Mouse (Mus musculus) liver, postnatal 0 days (tissue): Measurements from ENCODE around the gene Dock8. TPM values are rescaled to one million over a fixed set of nuclear protein-coding genes. Genes with fewer than 3 reads are reported as not detected.

Experiments used
- ATAC-seq: fragments of 200-750 bp; cut with Nextera tagmentation; 2 replicates; pipeline ENCODE4 v1.8.0; 2017; ENCODE audit warnings: mild to moderate bottlenecking, moderate library complexity
- DNase-seq: peaks from one replicate; pipeline ENCODE4 v3.0.0-alpha.2; 2016
- H3K27ac ChIP-seq: fragments of 300-500 bp; sonication (generic); 2 replicates; pipeline ENCODE4 v1.5.1; 2014; ENCODE audit warnings: antibody characterized with exemption, moderate library complexity, mild to moderate bottlenecking, low read depth
- H3K27me3 ChIP-seq: fragments of 300-500 bp; sonication (generic); 2 replicates; pipeline ENCODE4 v1.6.1; 2014; ENCODE audit warnings: low read length, control low read depth, mixed read lengths; ENCODE audit not compliant: insufficient read depth
- H3K36me3 ChIP-seq: fragments of 300-500 bp; sonication (generic); replicated peaks from 2 replicates; pipeline ENCODE4 v1.6.1; 2014; ENCODE audit warnings: mild to moderate bottlenecking, control low read depth, low read length, moderate library complexity, mixed read lengths; ENCODE audit not compliant: insufficient read depth
- H3K4me1 ChIP-seq: fragments of 300-500 bp; sonication (generic); 2 replicates; pipeline ENCODE4 v1.6.1; 2014; ENCODE audit warnings: antibody characterized with exemption, mild to moderate bottlenecking, control low read depth; ENCODE audit not compliant: insufficient read depth
- H3K4me2 ChIP-seq: fragments of 300-500 bp; sonication (generic); 2 replicates; pipeline ENCODE4 v1.6.1; 2014; ENCODE audit warnings: low read depth, mild to moderate bottlenecking, low read length, moderate library complexity, mixed read lengths
- H3K4me3 ChIP-seq: fragments of 300-500 bp; sonication (generic); 2 replicates; pipeline ENCODE4 v1.5.1; 2014; ENCODE audit warnings: low read depth, low read length
- H3K9ac ChIP-seq: fragments of 300-500 bp; sonication (generic); replicated peaks from 2 replicates; pipeline ENCODE4 v1.6.1; 2014; ENCODE audit warnings: mild to moderate bottlenecking, moderate library complexity
- H3K9me3 ChIP-seq: fragments of 300-500 bp; sonication (generic); 2 replicates; pipeline ENCODE4 v1.6.1; 2016; ENCODE audit warnings: mild to moderate bottlenecking, control low read depth, low read length, mixed read lengths
- CTCF ChIP-seq: sonication (generic); IDR thresholded peaks from 2 replicates; pipeline ENCODE4 v1.5.1; 2016; ENCODE audit warnings: antibody characterized with exemption, low read depth
- EP300 ChIP-seq: IDR thresholded peaks from 2 replicates; pipeline ENCODE4 v1.6.1; 2016; ENCODE audit warnings: antibody characterized with exemption, low read depth, mild to moderate bottlenecking
- WGBS: fragments of 180-500 bp; shearing (Covaris S2); extraction: QIAGEN DNeasy Blood & Tissue Kit; methylation state at CpG from one replicate; pipeline ENCODE4 v1.1.7; 2014; ENCODE audit not compliant: insufficient replicate concordance; 5-methylcytosine and 5-hydroxymethylcytosine counted together
- polyA plus RNA-seq: library from polyadenylated mRNA; unstranded; fragments of >200 nt; fragmentation: Nextera tagmentation; extraction: Ambion mirVana; gene quantifications from 2 replicates; pipeline ENCODE4 v1.2.1, GENCODE M21; 2015

The Dock8 gene
- 10.3 and 12.5 TPM in 2 replicates for polyA plus RNA-seq

GRCm38 (mm10) chr19:24999201-24999886 lies at the start of gene Dock8:
TSS of gene Dock8 (plus strand) at chr19:24999534.
- WGBS: 2% methylated on average over 88 of the region's 109 CpGs
- H3K27ac ChIP-seq: peak within 1 kb of the TSS; percentile 91
- TF ChIP-seq EP300 (no peak), CTCF (peak; percentile 42)
- peak within 1 kb of the TSS; percentile 89 for H3K4me2 ChIP-seq
- no peaks in the 10 kb centered on the region for H3K9me3 ChIP-seq
- ATAC-seq (peak; percentile 87), DNase-seq (peak; percentile 81)
- no peaks in the 10 kb centered on the region; the same call in 1 of the 2 replicates for H3K36me3 ChIP-seq
- no peaks in the 10 kb centered on the region for H3K27me3 ChIP-seq
- peak within 1 kb of the TSS; percentile 80 for H3K9ac ChIP-seq
- H3K4me3 ChIP-seq: peak within 1 kb of the TSS; percentile 78
- H3K4me1 ChIP-seq: peaks cover 27% of the 10 kb centered on the region

GRCm38 (mm10) chr19:24958531-24958930 lies 40.8 kb upstream of the Dock8 start:
- 32% methylated on average over 3 of the region's 3 CpGs for WGBS
- Histone ChIP-seq H3K27me3 (no peaks in the 10 kb centered on the region), H3K9me3 (no peaks in the 10 kb centered on the region), H3K4me3 (no peak overlapping the region), H3K36me3 (peaks cover 8% of the 10 kb centered on the region; the same call in 1 of the 2 replicates), H3K9ac (no peak overlapping the region), H3K4me2 (no peak overlapping the region), H3K4me1 (no peaks in the 10 kb centered on the region), H3K27ac (no peak overlapping the region)
- TF ChIP-seq CTCF: peak; percentile 73
- TF ChIP-seq EP300: no peak
- no peak for ATAC-seq
- no peak for DNase-seq

- Histone ChIP-seq H3K9ac (peak within 1 kb of the TSS; percentile 91), H3K27ac (peak within 1 kb of the TSS; percentile 86), H3K4me3 (peak within 1 kb of the TSS; percentile 92), H3K27me3 (no peaks in the 10 kb centered on the region), H3K36me3 (0 out of 2 replicates have a peak, but pooled peaks cover under 1% of the 10 kb centered on the region), H3K4me1 (no peaks in the 10 kb centered on the region), H3K9me3 (no peaks in the 10 kb centered on the region), H3K4me2 (peak within 1 kb of the TSS; percentile 83)
- TF ChIP-seq CTCF (peak; percentile 98), EP300 (peak; percentile 69; the same call in 1 of the 2 replicates)
- ATAC-seq (peak; percentile 100), DNase-seq (peak; percentile 99)
- under 1% methylated on average over 36 of the region's 36 CpGs for WGBS
Observed at GRCm38 (mm10) chr19:24961172-24961962, 38.0 kb upstream of the Dock8 start, which contains the start of gene Cbwd1. TSS of gene Cbwd1 (minus strand) at chr19:24961610.

GRCm38 (mm10) chr19:24966203-24966602 lies 33.1 kb upstream of the Dock8 start:
- H3K9ac ChIP-seq: no peak overlapping the region

GRCm38 (mm10) chr19:24966941-24967340 lies 32.4 kb upstream of the Dock8 start:
- peak overlapping the region; percentile 59; the same call in 1 of the 2 replicates for H3K27ac ChIP-seq
- ATAC-seq (no peak), DNase-seq (no peak)
- H3K4me3 ChIP-seq: no peak overlapping the region
- H3K9me3 ChIP-seq: no peaks in the 10 kb centered on the region
- H3K27me3 ChIP-seq: no peaks in the 10 kb centered on the region
- WGBS: 71% methylated on average over 2 of the region's 2 CpGs
- H3K4me2 ChIP-seq: no peak overlapping the region
- H3K36me3 ChIP-seq: no peaks in the 10 kb centered on the region
- TF ChIP-seq CTCF (no peak), EP300 (no peak)
- no peak overlapping the region for H3K9ac ChIP-seq
- no peaks in the 10 kb centered on the region for H3K4me1 ChIP-seq

More at GRCm38 (mm10) chr19:24966203-24966602, 33.1 kb upstream of the Dock8 start:
- no peaks in the 10 kb centered on the region for H3K27me3 ChIP-seq
- no peaks in the 10 kb centered on the region for H3K36me3 ChIP-seq
- no peaks in the 10 kb centered on the region for H3K9me3 ChIP-seq
- H3K4me2 ChIP-seq: no peak overlapping the region
- no peak overlapping the region for H3K4me3 ChIP-seq
- DNase-seq (no peak), ATAC-seq (no peak)
- 60% methylated on average over 2 of the region's 2 CpGs for WGBS
- H3K4me1 ChIP-seq: no peaks in the 10 kb centered on the region
- H3K27ac ChIP-seq: peak overlapping the region; percentile 59
- TF ChIP-seq CTCF (no peak), EP300 (no peak)

GRCm38 (mm10) chr19:24971307-24971706 lies 28.0 kb upstream of the Dock8 start:
- no peak for ATAC-seq
- WGBS: 34% methylated on average over 7 of the region's 7 CpGs
- DNase-seq: no peak
- Histone ChIP-seq H3K4me3 (no peak overlapping the region), H3K4me2 (no peak overlapping the region), H3K4me1 (no peaks in the 10 kb centered on the region), H3K27me3 (no peaks in the 10 kb centered on the region), H3K36me3 (no peaks in the 10 kb centered on the region), H3K9ac (no peak overlapping the region), H3K27ac (no peak overlapping the region), H3K9me3 (no peaks in the 10 kb centered on the region)
- no peak for TF ChIP-seq EP300
- TF ChIP-seq CTCF: no peak
